Mouse (Mus musculus) hindbrain, embryonic 12.5 days (tissue): ENCODE data around the gene Txndc2. TPM values are rescaled to one million over a fixed set of nuclear protein-coding genes. Genes with fewer than 3 reads are reported as not detected.

ENCODE experiments used
- ATAC-seq: fragments of 200-750 bp; cut with Nextera tagmentation; 2 replicates; pipeline ENCODE4 v1.8.0; 2017; ENCODE audit warnings: moderate TSS enrichment; ENCODE audit not compliant: low FRiP score
- H3K27ac ChIP-seq: fragments of 300-500 bp; sonication (generic); 2 replicates; pipeline ENCODE4 v1.5.1; 2016; ENCODE audit warnings: mild to moderate bottlenecking
- H3K27me3 ChIP-seq: fragments of 300-500 bp; sonication (generic); 2 replicates; pipeline ENCODE4 v1.6.1; 2016; ENCODE audit warnings: mild to moderate bottlenecking
- H3K36me3 ChIP-seq: fragments of 300-500 bp; sonication (generic); 2 replicates; pipeline ENCODE4 v1.6.1; 2016; ENCODE audit warnings: mild to moderate bottlenecking
- H3K4me1 ChIP-seq: fragments of 300-500 bp; sonication (generic); 2 replicates; pipeline ENCODE4 v1.6.1; 2016
- H3K4me2 ChIP-seq: fragments of 300-500 bp; sonication (generic); replicated peaks from 2 replicates; pipeline ENCODE4 v1.6.1; 2016; ENCODE audit warnings: mild to moderate bottlenecking
- H3K4me3 ChIP-seq: fragments of 300-500 bp; sonication (generic); 2 replicates; pipeline ENCODE4 v1.5.1; 2016; ENCODE audit warnings: mild to moderate bottlenecking
- H3K9ac ChIP-seq: fragments of 300-500 bp; sonication (generic); 2 replicates; pipeline ENCODE4 v1.6.1; 2016; ENCODE audit warnings: mild to moderate bottlenecking, moderate library complexity
- H3K9me3 ChIP-seq: fragments of 300-500 bp; sonication (generic); replicated peaks from 2 replicates; pipeline ENCODE4 v1.6.1; 2016; ENCODE audit warnings: mild to moderate bottlenecking
- WGBS: fragments of 180-500 bp; shearing (Covaris S2); methylation state at CpG from one replicate; pipeline ENCODE4 v1.1.7; 2016; 5-methylcytosine and 5-hydroxymethylcytosine counted together
- polyA plus RNA-seq: library from polyadenylated mRNA; unstranded; fragments of >200 nt; fragmentation: Nextera tagmentation; extraction: Ambion mirVana; gene quantifications from 2 replicates; pipeline ENCODE4 v1.2.1, GENCODE M21; 2016

Gene Txndc2
- 0.13 and 0.27 TPM in 2 replicates for polyA plus RNA-seq

DNA sequence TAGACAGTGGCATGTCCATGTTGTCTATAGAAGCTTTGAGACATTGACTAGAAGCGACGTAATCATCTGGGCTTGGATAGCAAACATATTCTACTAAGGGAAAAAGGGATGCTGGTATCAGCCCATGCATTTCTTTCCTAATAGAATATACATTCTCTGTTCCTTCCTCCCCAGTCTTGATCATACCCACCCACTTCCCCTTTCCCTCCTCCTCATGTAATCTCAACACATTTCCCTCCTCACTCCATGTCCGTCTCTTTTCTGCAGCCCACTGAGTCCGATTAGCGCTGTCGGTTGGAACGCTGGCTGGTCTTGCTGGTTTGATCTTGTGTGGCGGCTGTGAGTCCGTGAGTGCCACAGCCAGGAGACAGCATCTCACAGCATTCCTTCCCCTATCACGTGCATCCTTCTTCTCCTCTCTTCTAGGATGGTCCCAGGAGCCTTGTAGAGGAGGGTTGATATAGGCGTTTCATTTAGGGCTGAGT lies at the start of gene Txndc2:
Gene Txndc2 (minus strand): TSS at position 435 of the 485 bp plus-strand sequence.
- no peaks in the 10 kb centered on the region for H3K27me3 ChIP-seq
- 0 out of 2 replicates have a peak within 1 kb of the TSS, but pooled peaks have one; percentile 32 for H3K27ac ChIP-seq
- no peak within 1 kb of the TSS for H3K4me2 ChIP-seq
- ATAC-seq, result no peak
- H3K36me3 ChIP-seq, result no peaks in the 10 kb centered on the region
- no peak within 1 kb of the TSS for H3K4me3 ChIP-seq
- WGBS, result 89% methylated on average over 11 of the region's 11 CpGs
- H3K9me3 ChIP-seq, result no peaks in the 10 kb centered on the region
- H3K4me1 ChIP-seq, result peaks cover 16% of the 10 kb centered on the region
- no peak within 1 kb of the TSS for H3K9ac ChIP-seq

DNA sequence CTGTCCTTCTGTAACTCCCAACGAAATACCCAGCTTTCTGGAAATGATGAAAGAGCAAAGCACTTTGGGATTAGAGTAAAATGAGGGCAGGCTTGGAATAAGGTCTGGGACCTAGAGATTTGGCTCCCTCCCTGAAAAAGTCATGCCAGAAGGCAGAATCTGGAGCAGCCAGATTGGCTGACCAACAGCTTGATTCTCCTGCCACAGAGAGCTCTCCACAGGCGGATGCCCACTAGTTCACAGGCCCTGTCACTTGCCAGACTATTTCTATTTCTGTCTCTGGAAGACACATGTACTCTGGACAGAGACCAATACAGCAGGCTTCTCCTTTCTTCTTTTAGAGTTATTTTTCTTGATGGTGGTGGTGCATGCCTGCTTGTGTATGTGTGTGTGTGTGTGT lies 41.8 kb upstream of the Txndc2 start:
- H3K9ac ChIP-seq, result no peak overlapping the region
- no peak for ATAC-seq
- no peak overlapping the region for H3K4me2 ChIP-seq
- WGBS, result 79% methylated on average over 2 of the region's 2 CpGs
- H3K4me3 ChIP-seq, result no peak overlapping the region
- H3K9me3 ChIP-seq, result no peaks in the 10 kb centered on the region
- no peaks in the 10 kb centered on the region for H3K27me3 ChIP-seq
- no peaks in the 10 kb centered on the region for H3K36me3 ChIP-seq
- H3K4me1 ChIP-seq, result no peaks in the 10 kb centered on the region
- no peak overlapping the region for H3K27ac ChIP-seq

DNA sequence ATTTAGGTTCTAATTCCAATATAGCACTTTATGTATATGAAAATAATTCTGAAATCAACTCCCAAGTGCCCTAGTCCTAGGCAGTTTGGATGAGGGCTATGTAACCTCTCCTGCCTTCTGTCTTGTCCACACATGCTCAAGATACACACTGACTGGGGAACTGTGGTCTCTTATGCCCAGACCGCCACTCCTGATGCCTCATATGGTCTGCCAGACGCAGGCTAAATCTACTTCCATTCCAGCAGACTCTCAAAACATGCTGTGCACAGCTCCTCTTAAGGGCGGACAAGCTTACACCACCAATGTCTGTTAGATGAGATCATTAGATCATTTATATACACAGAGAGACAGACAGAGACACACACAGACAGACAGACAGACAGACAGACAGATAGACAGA lies 41.3 kb upstream of the Txndc2 start:
- no peak for ATAC-seq
- WGBS, result 90% methylated on average over 3 of the region's 3 CpGs
- Histone ChIP-seq H3K4me3 (no peak overlapping the region), H3K27ac (no peak overlapping the region), H3K9me3 (no peaks in the 10 kb centered on the region), H3K27me3 (no peaks in the 10 kb centered on the region), H3K4me2 (no peak overlapping the region), H3K9ac (no peak overlapping the region), H3K4me1 (no peaks in the 10 kb centered on the region), H3K36me3 (no peaks in the 10 kb centered on the region)

DNA sequence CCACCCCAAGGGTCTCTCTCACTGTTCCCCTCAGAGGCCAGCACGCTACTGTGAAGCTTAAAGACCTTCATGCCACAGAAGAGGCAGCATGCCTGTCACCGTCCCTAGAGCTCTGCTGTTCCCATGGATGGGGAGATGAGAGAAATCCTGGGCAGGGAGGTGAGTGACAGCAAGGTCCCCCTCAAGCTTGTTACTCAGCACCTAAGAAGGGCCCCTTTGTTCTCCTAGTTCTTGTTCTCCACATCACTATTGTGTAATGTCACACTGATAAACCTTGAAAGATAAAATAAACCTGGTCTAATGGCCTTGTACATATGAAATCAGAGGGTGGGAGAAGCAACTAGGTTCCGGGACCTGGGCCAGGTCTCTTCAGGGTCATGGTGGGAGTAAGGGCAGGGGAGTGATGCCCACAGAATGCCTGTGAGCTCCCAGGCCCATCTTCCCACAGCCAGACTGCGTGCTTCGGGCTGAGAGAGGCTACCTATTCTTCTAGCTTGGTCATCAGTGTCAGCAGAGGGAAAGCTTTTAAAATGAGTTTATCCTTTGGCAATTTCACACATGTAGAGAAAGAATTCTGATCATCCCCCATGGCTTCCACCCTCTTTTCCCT lies 40.2 kb upstream of the Txndc2 start:
- H3K4me1 ChIP-seq, result no peaks in the 10 kb centered on the region
- no peaks in the 10 kb centered on the region for H3K36me3 ChIP-seq
- no peak overlapping the region for H3K9ac ChIP-seq
- no peak overlapping the region for H3K27ac ChIP-seq
- no peaks in the 10 kb centered on the region for H3K27me3 ChIP-seq
- no peak for ATAC-seq
- WGBS, result 76% methylated on average over 5 of the region's 5 CpGs
- no peaks in the 10 kb centered on the region for H3K9me3 ChIP-seq
- no peak overlapping the region for H3K4me2 ChIP-seq
- no peak overlapping the region for H3K4me3 ChIP-seq

DNA sequence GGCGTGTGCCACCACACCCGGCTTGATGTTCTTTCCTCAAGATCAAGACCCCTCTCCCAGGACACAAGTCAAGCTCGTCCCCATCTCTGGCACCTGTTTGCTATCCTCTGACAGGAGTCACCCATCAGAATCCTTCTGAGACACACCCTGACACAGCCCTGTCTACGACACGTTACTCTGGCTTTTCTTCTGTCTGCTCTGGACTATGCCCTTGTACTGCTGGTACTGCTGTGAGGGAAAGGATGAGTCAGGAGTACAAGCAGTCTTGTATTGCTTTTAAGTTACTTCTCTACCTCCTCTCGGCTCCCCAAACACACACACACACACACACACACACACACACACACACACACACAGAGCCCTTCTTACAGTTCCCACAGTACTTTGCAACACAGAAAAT lies 39.5 kb upstream of the Txndc2 start:
- no peak for ATAC-seq
- Histone ChIP-seq H3K4me2 (no peak overlapping the region), H3K4me3 (no peak overlapping the region), H3K4me1 (no peaks in the 10 kb centered on the region), H3K27me3 (no peaks in the 10 kb centered on the region), H3K9ac (no peak overlapping the region), H3K27ac (no peak overlapping the region), H3K36me3 (no peaks in the 10 kb centered on the region), H3K9me3 (no peaks in the 10 kb centered on the region)
- WGBS, result 81% methylated on average over 6 of the region's 6 CpGs

DNA sequence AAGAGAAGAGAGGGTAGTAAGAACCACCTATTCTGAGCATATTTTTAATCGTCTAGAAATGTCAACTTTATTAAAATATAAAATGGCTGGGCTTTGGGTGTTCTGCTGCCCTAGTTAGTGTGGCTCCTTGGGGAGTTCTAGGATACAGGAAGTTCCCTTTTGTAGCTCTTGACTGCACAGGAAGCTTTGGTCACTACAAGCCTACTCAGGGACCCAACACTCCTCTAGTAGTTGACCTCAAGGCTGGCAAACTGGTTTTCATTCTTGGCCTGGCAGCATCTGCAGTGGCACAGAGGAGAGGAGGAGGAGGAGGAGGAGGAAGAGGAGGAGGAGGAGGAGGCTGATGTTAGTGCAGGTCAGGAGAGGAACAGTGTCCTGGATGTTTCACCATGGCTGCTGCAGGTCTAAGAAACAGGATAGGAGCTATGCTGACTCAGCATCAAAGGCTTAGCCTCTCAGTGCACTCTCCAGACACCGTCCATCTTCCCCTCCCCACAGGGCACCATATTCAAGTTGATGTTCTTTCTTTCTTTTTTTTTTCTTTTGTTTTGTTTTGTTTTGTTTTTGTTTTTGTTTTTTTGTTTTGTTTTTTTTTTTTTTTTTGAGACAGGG lies 38.9 kb upstream of the Txndc2 start:
- H3K4me3 ChIP-seq, result no peak overlapping the region
- H3K9ac ChIP-seq, result no peak overlapping the region
- WGBS, result 80% methylated on average over 2 of the region's 2 CpGs
- no peak for ATAC-seq
- no peaks in the 10 kb centered on the region for H3K9me3 ChIP-seq
- no peak overlapping the region for H3K4me2 ChIP-seq
- H3K27ac ChIP-seq, result no peak overlapping the region
- H3K36me3 ChIP-seq, result no peaks in the 10 kb centered on the region
- H3K4me1 ChIP-seq, result no peaks in the 10 kb centered on the region
- no peaks in the 10 kb centered on the region for H3K27me3 ChIP-seq

DNA sequence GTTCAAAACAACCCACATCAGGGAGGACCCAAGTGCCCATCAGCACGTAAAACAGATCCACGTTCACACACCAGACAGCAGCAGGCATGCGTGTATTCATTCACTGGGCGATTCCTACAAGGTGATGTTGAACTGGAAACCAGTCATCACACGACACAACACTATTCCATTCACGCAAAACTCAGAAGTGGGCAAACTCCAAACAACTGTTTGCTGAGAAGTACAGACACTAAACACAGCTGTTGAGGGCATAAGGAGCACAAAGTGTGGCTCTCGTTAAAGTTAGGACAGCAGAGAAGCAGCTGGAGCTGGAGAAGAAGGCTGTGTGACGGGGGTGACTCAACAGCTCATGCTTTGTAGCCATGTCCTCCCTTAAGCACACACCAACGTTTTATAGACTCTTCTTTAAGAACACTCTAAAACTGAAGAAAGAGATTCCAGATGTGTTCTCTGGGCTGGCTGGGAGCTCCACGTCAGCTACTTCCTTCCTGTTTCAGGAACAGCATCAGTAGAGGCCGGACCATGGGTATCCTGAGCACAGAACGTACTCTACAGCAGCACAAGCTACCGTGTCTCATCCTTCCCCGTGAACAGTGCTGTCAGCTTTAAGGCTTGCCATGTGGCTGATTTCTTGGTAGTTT lies 38.0 kb upstream of the Txndc2 start:
- 79% methylated on average over 14 of the region's 14 CpGs for WGBS
- ATAC-seq, result no peak
- Histone ChIP-seq H3K36me3 (no peaks in the 10 kb centered on the region), H3K4me2 (no peak overlapping the region), H3K9me3 (no peaks in the 10 kb centered on the region), H3K27ac (no peak overlapping the region), H3K27me3 (no peaks in the 10 kb centered on the region), H3K9ac (no peak overlapping the region), H3K4me3 (no peak overlapping the region), H3K4me1 (no peaks in the 10 kb centered on the region)

DNA sequence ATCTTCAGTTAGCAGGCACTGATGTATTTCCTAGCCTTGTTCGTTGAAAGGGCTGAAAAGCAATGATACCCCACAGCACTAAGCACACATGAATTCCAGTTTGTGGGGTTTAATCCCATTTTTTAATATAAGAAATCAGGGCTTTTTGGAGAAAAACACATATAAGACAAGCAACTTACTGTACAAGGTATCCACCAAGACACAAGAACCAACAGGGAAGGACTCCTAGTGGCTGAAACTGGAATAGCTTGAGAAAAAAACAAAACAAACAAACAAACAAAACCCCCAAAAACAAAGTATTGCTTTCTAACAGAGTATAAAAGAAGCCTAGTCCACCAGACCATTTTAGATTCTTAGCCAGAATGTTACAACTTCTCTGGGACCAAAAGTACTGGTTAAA lies 35.8 kb upstream of the Txndc2 start:
- Histone ChIP-seq H3K27me3 (no peaks in the 10 kb centered on the region), H3K36me3 (no peaks in the 10 kb centered on the region), H3K9ac (no peak overlapping the region), H3K4me2 (no peak overlapping the region), H3K27ac (no peak overlapping the region), H3K9me3 (no peaks in the 10 kb centered on the region), H3K4me1 (no peaks in the 10 kb centered on the region), H3K4me3 (no peak overlapping the region)
- WGBS, result 89% methylated on average over 1 of the region's 1 CpGs
- ATAC-seq, result no peak

DNA sequence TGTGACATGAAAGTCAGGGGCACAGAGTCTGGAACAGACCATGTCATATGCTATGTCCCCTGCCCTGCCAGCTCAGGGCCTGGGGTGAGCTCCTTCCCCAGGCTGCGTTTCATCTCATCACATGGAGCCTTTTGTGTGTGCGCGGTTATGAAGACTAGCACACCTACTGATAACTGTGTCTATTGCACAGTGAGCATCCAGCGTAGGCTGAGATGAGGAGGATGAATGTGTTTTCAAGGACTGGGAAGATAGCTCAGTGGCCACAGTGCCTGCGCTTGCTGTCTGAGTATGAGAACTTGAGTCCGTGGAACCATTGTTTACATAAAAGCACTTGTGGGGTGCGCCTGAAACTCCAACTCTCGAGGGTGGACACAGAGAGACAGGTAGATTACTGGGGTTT lies 34.6 kb upstream of the Txndc2 start:
- no peak for ATAC-seq
- H3K4me1 ChIP-seq, result no peaks in the 10 kb centered on the region
- no peaks in the 10 kb centered on the region for H3K36me3 ChIP-seq
- no peak overlapping the region for H3K4me3 ChIP-seq
- no peaks in the 10 kb centered on the region for H3K9me3 ChIP-seq
- 95% methylated on average over 8 of the region's 8 CpGs for WGBS
- H3K27ac ChIP-seq, result no peak overlapping the region
- no peaks in the 10 kb centered on the region for H3K27me3 ChIP-seq
- H3K4me2 ChIP-seq, result no peak overlapping the region
- no peak overlapping the region for H3K9ac ChIP-seq

DNA sequence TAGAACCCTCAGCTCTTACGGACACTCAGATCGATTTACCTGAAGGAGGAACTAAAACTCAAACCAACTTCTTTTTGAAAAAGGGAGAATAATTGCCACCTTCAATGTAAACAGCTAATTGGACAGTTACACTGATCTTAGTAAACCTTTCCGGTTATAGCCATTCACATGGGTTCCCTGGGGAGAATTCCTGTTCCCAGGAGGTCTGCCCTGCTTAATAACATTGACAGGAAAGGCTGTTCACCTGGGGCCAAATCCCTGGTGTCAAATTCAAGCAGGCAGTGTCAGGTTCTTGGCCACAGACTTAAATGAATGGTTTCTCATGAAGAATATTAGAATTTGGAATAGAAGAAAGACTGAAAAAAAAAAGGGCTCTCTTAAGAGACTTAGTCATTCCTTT lies 34.0 kb upstream of the Txndc2 start:
- H3K4me1 ChIP-seq, result no peaks in the 10 kb centered on the region
- no peak overlapping the region for H3K27ac ChIP-seq
- H3K4me3 ChIP-seq, result no peak overlapping the region
- no peak overlapping the region for H3K9ac ChIP-seq
- H3K4me2 ChIP-seq, result no peak overlapping the region
- no peak for ATAC-seq
- 90% methylated on average over 3 of the region's 3 CpGs for WGBS
- H3K27me3 ChIP-seq, result no peaks in the 10 kb centered on the region
- no peaks in the 10 kb centered on the region for H3K36me3 ChIP-seq
- H3K9me3 ChIP-seq, result no peaks in the 10 kb centered on the region

DNA sequence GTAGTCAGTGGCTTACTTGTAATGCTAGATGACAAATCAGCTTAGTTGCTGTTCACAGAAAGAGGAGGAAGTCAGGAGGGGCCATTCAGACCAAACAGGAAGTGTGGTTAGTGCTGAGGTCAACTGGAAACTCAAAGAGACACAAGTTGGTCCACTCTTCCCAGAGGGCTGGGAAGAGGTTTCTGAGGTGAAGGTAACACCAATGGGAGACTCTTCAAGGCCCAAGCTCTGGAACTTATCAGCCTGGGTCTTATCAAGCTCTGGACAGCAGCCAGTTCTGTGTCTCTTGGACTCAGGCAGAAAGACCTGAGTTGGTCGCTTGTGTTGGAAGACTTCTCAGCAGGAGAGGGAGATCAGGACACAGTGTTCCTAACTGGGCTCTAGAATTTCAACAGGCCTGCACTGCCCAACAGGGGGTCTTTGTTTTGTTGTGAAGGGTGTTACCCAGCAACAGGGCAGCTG lies 32.8 kb upstream of the Txndc2 start:
- H3K27me3 ChIP-seq, result no peaks in the 10 kb centered on the region
- ATAC-seq, result no peak
- H3K4me1 ChIP-seq, result no peaks in the 10 kb centered on the region
- H3K36me3 ChIP-seq, result no peaks in the 10 kb centered on the region
- no peak overlapping the region for H3K4me3 ChIP-seq
- no peak overlapping the region for H3K4me2 ChIP-seq
- WGBS, result 50% methylated on average over 1 of the region's 1 CpGs
- H3K9me3 ChIP-seq, result no peaks in the 10 kb centered on the region
- no peak overlapping the region for H3K9ac ChIP-seq
- H3K27ac ChIP-seq, result no peak overlapping the region

DNA sequence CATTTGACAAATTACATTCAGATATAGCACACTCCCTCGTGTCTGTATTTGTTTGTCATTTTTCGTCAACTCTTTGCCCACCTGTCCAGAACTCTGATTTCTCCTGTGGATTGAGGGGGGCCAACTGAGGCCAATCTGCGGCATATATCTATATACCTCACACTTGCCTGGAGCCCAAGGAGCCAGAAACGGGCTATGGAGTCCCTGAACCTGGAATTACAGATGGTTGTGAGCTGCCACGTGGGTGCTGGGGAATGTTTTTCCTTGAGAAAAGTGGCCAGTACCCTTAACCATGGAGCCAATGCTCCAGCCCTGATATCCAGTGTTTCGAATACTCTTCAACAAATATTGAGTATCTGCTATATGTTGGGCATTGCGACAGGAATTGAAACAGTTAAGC lies 31.0 kb upstream of the Txndc2 start:
- H3K4me3 ChIP-seq, result no peak overlapping the region
- no peaks in the 10 kb centered on the region for H3K27me3 ChIP-seq
- no peak overlapping the region for H3K4me2 ChIP-seq
- no peaks in the 10 kb centered on the region for H3K9me3 ChIP-seq
- H3K36me3 ChIP-seq, result no peaks in the 10 kb centered on the region
- WGBS, result 97% methylated on average over 7 of the region's 7 CpGs
- no peak overlapping the region for H3K9ac ChIP-seq
- no peak for ATAC-seq
- no peak overlapping the region for H3K27ac ChIP-seq
- no peaks in the 10 kb centered on the region for H3K4me1 ChIP-seq

DNA sequence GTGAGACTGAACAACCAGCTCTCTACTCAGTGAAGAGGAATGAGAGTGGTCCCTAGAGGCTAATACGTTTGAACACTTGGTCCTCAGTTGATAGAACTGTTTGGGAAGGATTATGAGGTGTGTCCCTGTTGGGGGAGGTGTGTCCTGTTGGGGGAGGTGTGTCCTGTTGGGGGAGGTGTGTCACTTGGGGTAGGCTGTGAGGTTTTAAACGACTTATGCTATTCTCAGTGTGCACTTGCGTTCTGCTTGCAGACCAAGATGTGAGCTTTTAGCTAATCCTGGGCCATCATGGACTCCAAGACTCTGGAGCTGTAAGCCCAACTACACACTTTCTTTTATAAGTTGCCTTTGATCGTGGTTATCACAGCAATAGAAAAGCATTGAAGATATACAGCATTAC lies 27.1 kb upstream of the Txndc2 start:
- Histone ChIP-seq H3K9me3 (no peaks in the 10 kb centered on the region), H3K27me3 (no peaks in the 10 kb centered on the region), H3K4me3 (no peak overlapping the region), H3K4me2 (no peak overlapping the region), H3K9ac (no peak overlapping the region), H3K27ac (no peak overlapping the region), H3K4me1 (no peaks in the 10 kb centered on the region), H3K36me3 (peaks cover 2% of the 10 kb centered on the region; the same call in 1 of the 2 replicates)
- 86% methylated on average over 4 of the region's 4 CpGs for WGBS
- ATAC-seq, result no peak
